Mouse (Mus musculus) thymus, adult 2 months (tissue): ENCODE data around the gene Mrpl16. TPM values are rescaled to one million over a fixed set of nuclear protein-coding genes. Genes with fewer than 3 reads are reported as not detected.

Source experiments
- DNase-seq: peaks from one replicate; pipeline ENCODE4 v3.0.0; 2021
- H3K27ac ChIP-seq: fragments of 200-500 bp; 2 replicates; pipeline ENCODE4 v1.5.1; 2012; ENCODE audit warnings: low read length, control low read depth; ENCODE audit not compliant: control insufficient read depth, insufficient read depth
- H3K27me3 ChIP-seq: fragments of 200-500 bp; 2 replicates; pipeline ENCODE4 v1.6.1; 2012; ENCODE audit warnings: mild to moderate bottlenecking, low read length, moderate library complexity, mixed read lengths; ENCODE audit not compliant: control insufficient read depth, insufficient read depth
- H3K36me3 ChIP-seq: fragments of 200-500 bp; 2 replicates; pipeline ENCODE4 v1.6.1; 2012; ENCODE audit warnings: mild to moderate bottlenecking, low read length, moderate library complexity; ENCODE audit not compliant: control insufficient read depth, insufficient read depth
- H3K4me1 ChIP-seq: fragments of 200-500 bp; replicated peaks from 2 replicates; pipeline ENCODE4 v1.6.1; 2012; ENCODE audit warnings: low read length; ENCODE audit not compliant: control insufficient read depth, insufficient read depth
- H3K4me3 ChIP-seq: fragments of 200-500 bp; 2 replicates; pipeline ENCODE4 v1.5.1; 2012; ENCODE audit warnings: mild to moderate bottlenecking, low read length, control low read depth, moderate library complexity; ENCODE audit not compliant: control insufficient read depth, insufficient read depth
- CTCF ChIP-seq: fragments of 200-500 bp; IDR thresholded peaks from 2 replicates; pipeline ENCODE4 v1.5.1; 2012; ENCODE audit warnings: mild to moderate bottlenecking, control low read depth, low read length, moderate library complexity, borderline replicate concordance; ENCODE audit not compliant: control insufficient read depth, poor library complexity, insufficient read depth; ENCODE audit errors: extremely low read depth
- POLR2A ChIP-seq: fragments of 200-500 bp; IDR thresholded peaks from 2 replicates; pipeline ENCODE4 v1.6.1; 2012; ENCODE audit warnings: mild to moderate bottlenecking, low read length, control low read depth, moderate library complexity; ENCODE audit not compliant: control insufficient read depth, poor library complexity, insufficient read depth; ENCODE audit errors: extremely low read depth
- WGBS: fragments of 180-500 bp; shearing (Covaris S2); methylation state at CpG from one replicate; pipeline ENCODE4 v1.1.7; 2018; 5-methylcytosine and 5-hydroxymethylcytosine counted together
- polyA plus RNA-seq: library from polyadenylated mRNA; depleted of rRNA; stranded (reverse); fragments of >200 nt; gene quantifications from 2 replicates; pipeline ENCODE4 v1.2.3, GENCODE M21; 2012

Gene Mrpl16
- polyA plus RNA-seq, 1 experiment = 10.6 TPM

- no peak for DNase-seq
- TF ChIP-seq CTCF (no peak), POLR2A (no peak)
- no peaks in the 10 kb centered on the region for H3K27me3 ChIP-seq
- no peaks in the 10 kb centered on the region for H3K4me1 ChIP-seq
- WGBS = 93% methylated on average over 5 of the region's 5 CpGs
- peaks cover 8% of the 10 kb centered on the region; the same call in 1 of the 2 replicates for H3K36me3 ChIP-seq
- H3K27ac ChIP-seq = no peak overlapping the region
- no peak overlapping the region for H3K4me3 ChIP-seq
Observed at GRCm38 (mm10) chr19:11769257-11769920, 802 bp upstream of the Mrpl16 start.

- Histone ChIP-seq H3K27ac (no peak overlapping the region), H3K36me3 (peaks cover 12% of the 10 kb centered on the region; the same call in 1 of the 2 replicates), H3K4me3 (no peak overlapping the region), H3K27me3 (no peaks in the 10 kb centered on the region), H3K4me1 (no peaks in the 10 kb centered on the region)
- TF ChIP-seq POLR2A (no peak), CTCF (no peak)
- peak; percentile 60 for DNase-seq
- 73% methylated on average over 7 of the region's 7 CpGs for WGBS
Observed at GRCm38 (mm10) chr19:11777191-11777865, 7.1 kb downstream of the Mrpl16 start.

DNA sequence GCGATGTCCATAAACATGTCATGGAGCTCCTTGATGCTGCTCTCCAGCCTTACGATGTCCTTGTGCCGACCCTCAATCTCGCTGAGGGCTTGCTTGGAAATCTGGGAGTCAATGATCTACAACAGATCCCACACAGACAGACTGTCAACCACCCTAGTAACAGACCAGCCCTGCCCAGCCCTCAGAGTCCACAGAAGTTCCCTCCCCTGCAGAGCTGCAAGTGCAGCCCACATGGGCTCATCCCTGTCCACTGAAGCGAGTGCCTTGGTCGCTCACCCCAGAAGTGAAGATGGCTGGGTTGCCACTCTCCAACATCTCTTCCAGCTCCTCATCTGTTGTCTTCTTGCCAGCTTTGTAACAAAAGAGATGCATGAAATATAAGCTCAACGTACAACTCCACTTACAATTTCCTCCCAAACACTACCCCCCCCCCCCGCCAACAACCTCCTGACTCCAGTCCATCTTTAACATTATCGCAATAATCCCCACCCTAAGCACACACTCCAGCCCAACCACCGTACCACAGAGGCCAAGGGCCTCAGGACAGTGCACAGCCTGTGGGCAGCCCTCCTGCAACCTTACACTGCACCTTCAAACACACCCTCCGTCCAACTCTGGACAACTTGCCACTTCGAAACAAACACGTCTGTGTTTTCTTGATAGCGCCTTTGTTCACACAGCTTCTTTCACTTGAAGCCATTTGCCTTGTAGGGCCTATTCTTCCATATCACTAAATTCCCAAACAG lies 15.4 kb downstream of the Mrpl16 start:
- TF ChIP-seq POLR2A (no peak), CTCF (no peak)
- H3K27me3 ChIP-seq = no peaks in the 10 kb centered on the region
- DNase-seq = no peak
- H3K4me3 ChIP-seq = no peak overlapping the region
- H3K4me1 ChIP-seq = no peaks in the 10 kb centered on the region
- 97% methylated on average over 14 of the region's 14 CpGs for WGBS
- no peaks in the 10 kb centered on the region for H3K36me3 ChIP-seq
- H3K27ac ChIP-seq = no peak overlapping the region

- Histone ChIP-seq H3K27ac (no peak overlapping the region), H3K27me3 (no peaks in the 10 kb centered on the region), H3K36me3 (no peaks in the 10 kb centered on the region), H3K4me1 (no peaks in the 10 kb centered on the region), H3K4me3 (no peak overlapping the region)
- WGBS = 92% methylated on average over 6 of the region's 6 CpGs
- DNase-seq = no peak
- TF ChIP-seq CTCF = no peak
- no peak for TF ChIP-seq POLR2A
Observed at GRCm38 (mm10) chr19:11787826-11788225, 17.6 kb downstream of the Mrpl16 start.

- Histone ChIP-seq H3K36me3 (no peaks in the 10 kb centered on the region), H3K4me3 (no peak overlapping the region), H3K27ac (no peak overlapping the region), H3K4me1 (no peaks in the 10 kb centered on the region), H3K27me3 (no peaks in the 10 kb centered on the region)
- no peak for DNase-seq
- TF ChIP-seq POLR2A (no peak), CTCF (no peak)
- WGBS = 93% methylated on average over 6 of the region's 6 CpGs
Observed at GRCm38 (mm10) chr19:11788876-11789275, 18.7 kb downstream of the Mrpl16 start.

- WGBS = 68% methylated on average over 5 of the region's 5 CpGs
- H3K27me3 ChIP-seq = no peaks in the 10 kb centered on the region
Observed at GRCm38 (mm10) chr19:11791825-11792224, 21.6 kb downstream of the Mrpl16 start.

More at GRCm38 (mm10) chr19:11791825-11792224, 21.6 kb downstream of the Mrpl16 start:
- Histone ChIP-seq H3K4me3 (no peak overlapping the region), H3K4me1 (no peaks in the 10 kb centered on the region), H3K27ac (no peak overlapping the region), H3K36me3 (no peaks in the 10 kb centered on the region)
- no peak for TF ChIP-seq CTCF
- no peak for TF ChIP-seq POLR2A
- no peak for DNase-seq
